Mouse (Mus musculus): ENCODE measurements around the gene Lrrc71.

The Lrrc71 gene

GRCm38 (mm10) chr3:87725396-87726160, 22.8 kb downstream of the Lrrc71 start:
- DNase-seq (ENCODE audit: inconsistent age in 2 of 2, low spot score in 1 of 2) = no peak

GRCm38 (mm10) chr3:87724556-87724955, 23.9 kb downstream of the Lrrc71 start:
- DNase-seq (ENCODE audit: inconsistent age in 2 of 2, low spot score in 1 of 2) = no peak

GRCm38 (mm10) chr3:87718525-87718924, 29.9 kb downstream of the Lrrc71 start:
- no peak for DNase-seq (ENCODE audit: inconsistent age in 2 of 2, low spot score in 1 of 2)
